Mouse (Mus musculus) forebrain, embryonic 11.5 days (tissue): ENCODE data around the gene Gm3045. TPM values are rescaled to one million over a fixed set of nuclear protein-coding genes. Genes with fewer than 3 reads are reported as not detected.

Source experiments
- ATAC-seq: fragments of 200-750 bp; cut with Nextera tagmentation; replicated peaks from 2 replicates; pipeline ENCODE4 v1.8.0; 2017; ENCODE audit warnings: moderate TSS enrichment; ENCODE audit not compliant: low FRiP score
- DNase-seq: peaks from one replicate; pipeline ENCODE4 v3.0.0-alpha.2; 2017; ENCODE audit warnings: low spot score
- H3K27ac ChIP-seq: fragments of 300-500 bp; sonication (generic); 2 replicates; pipeline ENCODE4 v1.5.1; 2014; ENCODE audit warnings: low read depth, low read length
- H3K27me3 ChIP-seq: fragments of 300-500 bp; sonication (generic); 2 replicates; pipeline ENCODE4 v1.6.1; 2014; ENCODE audit warnings: mild to moderate bottlenecking, low read length, mixed read lengths; ENCODE audit not compliant: control insufficient read depth, insufficient read depth
- H3K36me3 ChIP-seq: fragments of 300-500 bp; sonication (generic); 2 replicates; pipeline ENCODE4 v1.6.1; 2014; ENCODE audit warnings: mild to moderate bottlenecking, low read length, moderate library complexity, mixed read lengths; ENCODE audit not compliant: control insufficient read depth, insufficient read depth
- H3K4me1 ChIP-seq: fragments of 300-500 bp; sonication (generic); replicated peaks from 2 replicates; pipeline ENCODE4 v1.6.1; 2014; ENCODE audit warnings: low read length, mixed read lengths; ENCODE audit not compliant: control insufficient read depth, insufficient read depth
- H3K4me2 ChIP-seq: fragments of 300-500 bp; sonication (generic); 2 replicates; pipeline ENCODE4 v1.6.1; 2014; ENCODE audit warnings: low read depth, mild to moderate bottlenecking, low read length, moderate library complexity, mixed read lengths; ENCODE audit not compliant: severe bottlenecking
- H3K4me3 ChIP-seq: fragments of 300-500 bp; sonication (generic); 2 replicates; pipeline ENCODE4 v1.5.1; 2014; ENCODE audit warnings: low read depth, low read length
- H3K9ac ChIP-seq: fragments of 300-500 bp; sonication (generic); 2 replicates; pipeline ENCODE4 v1.6.1; 2014; ENCODE audit warnings: low read length
- H3K9me3 ChIP-seq: fragments of 300-500 bp; sonication (generic); 2 replicates; pipeline ENCODE4 v1.6.1; 2016; ENCODE audit warnings: low read length, mixed read lengths; ENCODE audit not compliant: control insufficient read depth
- WGBS: fragments of 180-500 bp; shearing (Covaris S2); extraction: QIAGEN DNeasy Blood & Tissue Kit; methylation state at CpG from one replicate; pipeline ENCODE4 v1.1.7; 2014; 5-methylcytosine and 5-hydroxymethylcytosine counted together
- polyA plus RNA-seq: library from polyadenylated mRNA; unstranded; fragments of >200 nt; fragmentation: Nextera tagmentation; extraction: Ambion mirVana; gene quantifications from 2 replicates; pipeline ENCODE4 v1.2.1, GENCODE M21; 2014

Gm3045 gene
- not detected in 2 replicates for polyA plus RNA-seq

DNA sequence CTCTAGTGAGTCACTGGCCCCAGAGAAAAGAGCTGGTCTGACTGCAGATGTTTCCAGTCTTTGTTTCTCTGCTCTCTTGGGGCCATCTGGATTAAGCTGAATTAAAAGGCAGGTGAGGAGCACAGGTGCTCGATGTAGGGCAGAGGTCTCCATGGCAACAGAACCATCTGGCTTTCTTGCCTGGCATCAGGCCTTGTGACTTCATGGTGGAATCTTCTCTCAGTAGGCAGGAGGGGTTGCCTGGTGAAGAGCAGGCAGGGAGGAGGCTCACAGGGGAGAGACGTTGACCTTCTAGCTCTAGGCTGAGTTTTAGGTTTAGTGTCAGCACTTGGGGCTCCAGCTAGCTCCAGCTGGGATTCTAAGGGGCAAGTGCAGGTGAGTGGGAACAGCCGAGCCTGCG is at the start of gene Gm3045:
Gm3045 (plus strand) TSS at position 230 of the 400 bp plus-strand sequence.
- H3K9ac ChIP-seq, result no peak within 1 kb of the TSS
- no peaks in the 10 kb centered on the region for H3K36me3 ChIP-seq
- H3K4me1 ChIP-seq, result no peaks in the 10 kb centered on the region
- DNase-seq (no peak), ATAC-seq (no peak)
- H3K4me3 ChIP-seq, result no peak within 1 kb of the TSS
- whole genome bisulfite sequencing, result 74% methylated on average over 4 of the region's 4 CpGs
- no peak within 1 kb of the TSS for H3K27ac ChIP-seq
- H3K27me3 ChIP-seq, result no peaks in the 10 kb centered on the region; the same call in 1 of the 2 replicates
- H3K9me3 ChIP-seq, result no peaks in the 10 kb centered on the region
- no peak within 1 kb of the TSS for H3K4me2 ChIP-seq

DNA sequence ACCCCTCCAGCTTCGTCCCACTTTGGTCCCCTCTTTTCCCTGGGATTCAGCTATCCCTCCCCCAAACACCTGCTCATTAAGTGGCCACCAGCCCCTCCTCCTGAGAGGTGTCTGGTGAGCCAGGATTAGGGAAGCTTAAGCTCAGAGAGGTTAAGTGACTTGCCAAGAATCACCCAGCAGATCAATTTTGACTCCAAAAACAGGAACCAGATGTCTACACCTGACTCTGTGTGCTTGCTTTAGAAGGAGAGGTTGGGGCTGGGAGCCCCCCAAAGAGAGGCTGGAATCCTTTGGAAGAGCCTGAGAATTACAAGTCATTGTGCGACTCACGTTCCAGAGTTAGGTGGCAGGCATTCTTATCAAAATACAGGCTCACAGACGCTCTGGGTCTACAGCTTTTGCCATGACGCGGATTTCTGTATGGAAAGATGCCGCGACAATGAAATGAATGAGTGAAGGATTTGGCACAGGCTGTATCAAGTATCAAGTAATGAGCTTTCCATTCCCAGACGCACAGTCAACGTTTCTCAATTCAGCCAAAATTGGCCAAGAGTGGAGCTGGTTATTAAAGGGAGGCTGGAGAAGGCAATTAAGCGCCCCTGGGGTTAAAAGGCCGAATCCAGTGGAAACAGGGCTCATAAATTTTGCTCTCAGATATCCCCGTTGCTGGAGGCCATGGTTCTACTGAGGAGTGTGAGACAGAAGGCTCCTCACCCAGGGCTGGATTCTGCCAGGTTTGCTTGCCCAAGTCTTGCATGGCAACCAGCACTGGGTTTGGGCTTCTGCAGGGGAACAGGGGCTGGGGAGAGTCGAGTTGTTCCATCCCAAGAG is 45.3 kb upstream of the Gm3045 start:
- Histone ChIP-seq H3K4me1 (no peaks in the 10 kb centered on the region), H3K9ac (no peak overlapping the region), H3K27ac (no peak overlapping the region), H3K27me3 (no peaks in the 10 kb centered on the region), H3K9me3 (no peaks in the 10 kb centered on the region), H3K4me2 (no peak overlapping the region), H3K4me3 (no peak overlapping the region), H3K36me3 (no peaks in the 10 kb centered on the region)
- 73% methylated on average over 14 of the region's 14 CpGs for WGBS
- no peak for DNase-seq
- no peak for ATAC-seq

DNA sequence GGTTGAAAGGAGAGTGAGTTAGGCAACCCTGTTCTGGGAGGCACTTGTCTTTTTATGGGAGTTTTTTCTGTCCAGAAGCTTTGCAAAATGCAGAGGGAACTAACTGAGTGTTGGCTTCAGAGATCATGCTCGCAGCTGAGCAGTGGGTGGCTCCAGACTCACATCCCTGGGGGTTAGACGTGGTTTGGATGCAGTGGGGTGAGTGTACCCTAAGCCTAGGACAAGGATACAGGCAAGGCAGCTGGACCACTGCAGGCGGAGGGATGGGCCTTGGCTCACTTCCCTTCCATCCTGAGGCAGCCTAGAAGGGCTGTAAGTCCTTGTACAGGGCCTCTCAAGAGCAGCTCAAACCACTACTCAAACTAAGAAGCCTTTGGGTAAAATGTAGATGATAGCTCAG is 43.0 kb upstream of the Gm3045 start:
- H3K4me2 ChIP-seq, result no peak overlapping the region
- no peak overlapping the region for H3K9ac ChIP-seq
- no peaks in the 10 kb centered on the region for H3K9me3 ChIP-seq
- ATAC-seq (no peak), DNase-seq (no peak)
- no peak overlapping the region for H3K27ac ChIP-seq
- H3K4me1 ChIP-seq, result no peaks in the 10 kb centered on the region
- no peaks in the 10 kb centered on the region for H3K27me3 ChIP-seq
- no peaks in the 10 kb centered on the region for H3K36me3 ChIP-seq
- H3K4me3 ChIP-seq, result no peak overlapping the region
- WGBS, result 87% methylated on average over 3 of the region's 3 CpGs

DNA sequence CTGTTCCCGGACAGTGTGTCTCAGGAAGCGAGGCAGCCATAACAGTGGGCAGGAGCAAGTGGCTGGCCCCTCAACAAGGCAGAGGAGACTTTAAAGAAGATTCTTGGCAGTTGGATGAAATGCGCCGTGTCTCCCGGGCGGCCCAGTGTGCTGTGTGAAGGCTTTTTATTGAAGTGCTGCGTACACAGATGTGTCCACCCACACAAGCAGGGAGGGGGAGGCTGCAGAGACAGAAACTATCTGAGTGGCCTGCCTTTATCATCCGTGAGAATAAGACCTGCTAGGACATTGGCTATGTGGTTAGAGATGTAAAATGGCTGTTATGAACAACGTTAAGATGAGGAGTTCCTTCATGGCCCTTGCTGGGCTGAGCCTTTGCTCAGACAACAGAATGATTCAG is 40.0 kb upstream of the Gm3045 start:
- 85% methylated on average over 9 of the region's 9 CpGs for WGBS

DNA sequence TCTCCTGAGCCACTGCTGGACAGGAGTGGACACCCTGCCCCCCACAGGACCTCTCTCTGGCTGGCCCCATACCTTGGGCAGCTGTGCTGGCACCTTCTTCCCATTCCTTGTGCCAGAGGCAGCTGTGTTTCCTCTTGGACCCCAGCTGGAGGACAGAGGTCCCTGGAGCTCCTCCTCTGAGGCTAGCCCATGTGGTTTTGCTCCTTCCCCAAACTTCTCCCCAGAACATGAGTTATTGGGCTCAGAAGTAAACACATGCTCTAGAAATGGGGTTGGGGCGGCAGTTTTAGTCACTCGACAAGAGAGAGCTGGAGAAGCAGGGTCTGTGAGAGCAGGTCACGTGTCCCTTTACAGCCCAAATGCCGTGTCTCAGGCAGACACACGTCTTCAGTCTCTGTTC is 39.0 kb upstream of the Gm3045 start:
- WGBS, result 82% methylated on average over 5 of the region's 5 CpGs
- no peak for DNase-seq
- no peaks in the 10 kb centered on the region for H3K27me3 ChIP-seq
- no peak overlapping the region for H3K4me2 ChIP-seq
- no peaks in the 10 kb centered on the region for H3K4me1 ChIP-seq
- no peak overlapping the region for H3K27ac ChIP-seq
- no peak for ATAC-seq
- no peak overlapping the region for H3K9ac ChIP-seq
- no peak overlapping the region for H3K4me3 ChIP-seq
- H3K9me3 ChIP-seq, result no peaks in the 10 kb centered on the region
- H3K36me3 ChIP-seq, result no peaks in the 10 kb centered on the region

More for the DNA sequence above, 40.0 kb upstream of the Gm3045 start:
- no peak overlapping the region for H3K27ac ChIP-seq
- H3K9me3 ChIP-seq, result no peaks in the 10 kb centered on the region
- H3K4me1 ChIP-seq, result no peaks in the 10 kb centered on the region
- DNase-seq (no peak), ATAC-seq (no peak)
- H3K27me3 ChIP-seq, result no peaks in the 10 kb centered on the region
- no peaks in the 10 kb centered on the region for H3K36me3 ChIP-seq
- no peak overlapping the region for H3K4me2 ChIP-seq
- H3K9ac ChIP-seq, result no peak overlapping the region
- H3K4me3 ChIP-seq, result no peak overlapping the region

DNA sequence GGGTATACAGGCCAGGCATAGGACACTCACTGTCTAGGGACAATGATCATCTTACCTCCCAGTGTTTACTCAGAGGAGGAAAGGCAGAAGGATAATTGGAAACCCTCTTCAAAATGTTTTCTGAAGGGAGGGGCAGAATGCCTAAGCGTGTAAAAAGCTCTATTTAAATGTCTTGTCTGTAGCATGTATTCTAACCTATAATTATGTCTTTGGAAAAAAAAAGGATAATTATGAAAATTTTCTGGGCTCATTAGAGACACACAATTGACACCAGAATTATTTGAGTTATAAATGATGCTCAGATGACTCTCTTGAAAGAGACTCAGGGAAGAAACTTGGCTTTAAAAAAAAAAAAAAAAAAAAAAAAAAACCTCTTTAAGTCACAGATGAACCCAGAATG is 38.4 kb upstream of the Gm3045 start:
- Histone ChIP-seq H3K27ac (no peak overlapping the region), H3K4me1 (no peaks in the 10 kb centered on the region), H3K27me3 (no peaks in the 10 kb centered on the region), H3K4me3 (no peak overlapping the region), H3K36me3 (no peaks in the 10 kb centered on the region), H3K9ac (no peak overlapping the region), H3K4me2 (no peak overlapping the region), H3K9me3 (no peaks in the 10 kb centered on the region)
- ATAC-seq (no peak), DNase-seq (no peak)
- WGBS, result 77% methylated on average over 1 of the region's 1 CpGs

DNA sequence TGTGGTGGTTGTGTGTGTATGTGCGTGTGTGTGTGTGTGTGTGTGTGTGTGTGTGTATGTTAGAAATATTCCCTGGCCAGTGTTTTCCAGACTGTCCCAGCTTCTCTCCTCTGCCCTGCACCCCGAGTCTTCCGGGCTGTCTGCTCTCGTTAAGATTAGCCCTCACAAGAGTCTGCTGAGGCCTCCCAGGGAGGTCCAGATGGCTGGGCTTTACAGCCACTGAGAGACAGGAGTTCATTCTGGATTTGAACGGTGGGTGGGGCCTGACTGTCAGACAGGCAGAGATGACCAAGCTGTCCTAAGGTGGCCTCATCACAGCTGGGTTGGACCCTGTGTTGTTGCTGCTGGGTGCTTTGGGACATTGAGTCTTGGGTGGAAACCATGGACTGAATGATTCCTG is 28.8 kb upstream of the Gm3045 start:
- H3K36me3 ChIP-seq, result no peaks in the 10 kb centered on the region
- H3K4me3 ChIP-seq, result no peak overlapping the region
- 0 out of 2 replicates have a peak, but pooled peaks cover 2% of the 10 kb centered on the region for H3K4me1 ChIP-seq
- H3K9me3 ChIP-seq, result no peaks in the 10 kb centered on the region
- no peak overlapping the region for H3K27ac ChIP-seq
- no peaks in the 10 kb centered on the region for H3K27me3 ChIP-seq
- no peak overlapping the region for H3K9ac ChIP-seq
- ATAC-seq (no peak), DNase-seq (no peak)
- 56% methylated on average over 5 of the region's 5 CpGs for WGBS
- H3K4me2 ChIP-seq, result no peak overlapping the region

DNA sequence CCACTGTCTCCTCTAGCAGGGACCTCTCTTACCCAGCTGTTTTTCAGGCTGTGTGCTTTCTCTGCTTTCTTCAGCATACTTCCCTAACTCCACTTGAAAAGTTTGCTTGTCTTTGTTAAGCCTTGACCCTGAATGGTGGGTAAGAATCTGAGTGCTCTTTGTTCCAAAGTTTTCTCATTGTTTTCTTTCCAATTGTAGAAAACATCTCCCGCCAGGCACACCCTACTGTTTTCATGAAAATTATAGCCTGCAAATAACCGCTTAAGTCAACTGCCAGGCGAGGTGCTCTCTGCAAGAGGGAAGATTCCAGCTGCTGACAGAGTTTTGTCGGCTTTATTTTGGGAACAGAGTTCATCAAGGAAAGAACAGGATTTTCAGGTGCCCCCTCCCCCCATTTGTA is 25.2 kb upstream of the Gm3045 start:
- Histone ChIP-seq H3K9me3 (no peaks in the 10 kb centered on the region), H3K36me3 (no peaks in the 10 kb centered on the region), H3K9ac (no peak overlapping the region), H3K4me1 (0 out of 2 replicates have a peak, but pooled peaks cover 2% of the 10 kb centered on the region), H3K4me2 (no peak overlapping the region), H3K27me3 (no peaks in the 10 kb centered on the region), H3K4me3 (no peak overlapping the region), H3K27ac (no peak overlapping the region)
- DNase-seq (no peak), ATAC-seq (no peak)
- WGBS, result 47% methylated on average over 4 of the region's 4 CpGs
